Mouse (Mus musculus) lung, adult 2 months (tissue): ENCODE results near the gene Git1.

Experiments
- CTCF ChIP-seq: fragments of 200-500 bp; IDR thresholded peaks from 2 replicates; pipeline ENCODE4 v1.5.1; 2011; ENCODE audit warnings: mild to moderate bottlenecking, low read length, control low read depth; ENCODE audit not compliant: insufficient read depth
- POLR2A ChIP-seq: fragments of 200-500 bp; IDR thresholded peaks from 2 replicates; pipeline ENCODE4 v1.6.1; 2011; ENCODE audit warnings: low read depth, mild to moderate bottlenecking, control low read depth, low read length, borderline replicate concordance; ENCODE audit errors: extremely low read depth

DNA sequence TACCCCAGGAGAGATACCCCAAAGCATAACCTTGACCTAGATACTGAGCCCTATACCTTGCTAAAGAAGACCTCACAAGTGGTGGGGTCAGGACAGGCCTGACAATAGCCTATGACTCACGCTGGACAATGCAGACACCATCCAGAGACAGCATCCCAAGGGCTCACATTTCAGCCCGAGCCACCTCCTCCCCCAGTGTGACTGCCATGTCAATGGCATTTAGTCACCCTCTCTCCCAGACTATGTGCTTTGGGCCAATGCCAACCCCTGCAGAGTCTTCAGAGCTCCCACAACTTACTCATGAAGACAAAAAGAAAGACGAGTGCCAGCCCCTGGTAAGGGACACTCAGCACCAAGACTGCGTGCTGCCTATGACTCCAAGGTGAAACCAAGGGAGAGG, 28.7 kb upstream of the Git1 start:
- TF ChIP-seq CTCF (no peak), POLR2A (no peak)
